Mouse (Mus musculus) adrenal gland, postnatal 14 days (tissue): ENCODE results near the gene Atp6v1e1. TPM values are rescaled to one million over a fixed set of nuclear protein-coding genes. Genes with fewer than 3 reads are reported as not detected.
A peak's percentile ranks its signal among the peaks of the same experiment; 100 is the strongest.
"Not testable (repeated sequence)": the region's sequence is repeated elsewhere in the genome, so short reads cannot be mapped to it uniquely, and the experiment has no call there.

Experiments
- DNase-seq: peaks from one replicate; pipeline ENCODE4 v3.0.0; 2021; ENCODE audit warnings: mixed read lengths
- total RNA-seq: library from RNA; stranded (reverse); gene quantifications from 2 replicates; pipeline ENCODE4 v1.2.3, GENCODE M21; 2021

The Atp6v1e1 gene
- total RNA-seq, 1 experiment from 2014 or later, result 275 TPM

DNA sequence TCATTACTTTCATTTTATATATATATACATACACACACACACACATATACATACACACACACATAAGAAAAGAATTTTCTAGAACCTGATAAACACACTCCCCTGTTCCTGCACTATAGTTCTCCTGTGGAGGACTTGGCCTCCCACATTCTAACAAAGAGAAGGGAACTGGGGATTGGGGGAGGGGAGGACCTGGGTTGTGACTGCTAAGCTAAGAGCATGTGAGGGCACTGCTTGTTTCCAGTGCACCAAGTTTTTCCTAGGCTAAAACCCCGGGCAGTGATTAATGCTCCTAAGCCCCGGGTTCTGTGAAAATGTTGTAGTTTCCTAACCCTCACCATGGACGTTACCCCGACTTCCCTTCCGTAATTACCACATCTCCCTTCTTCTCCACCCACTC lies 2.4 kb downstream of the Atp6v1e1 start:
- DNase-seq, result peak; percentile 75

DNA sequence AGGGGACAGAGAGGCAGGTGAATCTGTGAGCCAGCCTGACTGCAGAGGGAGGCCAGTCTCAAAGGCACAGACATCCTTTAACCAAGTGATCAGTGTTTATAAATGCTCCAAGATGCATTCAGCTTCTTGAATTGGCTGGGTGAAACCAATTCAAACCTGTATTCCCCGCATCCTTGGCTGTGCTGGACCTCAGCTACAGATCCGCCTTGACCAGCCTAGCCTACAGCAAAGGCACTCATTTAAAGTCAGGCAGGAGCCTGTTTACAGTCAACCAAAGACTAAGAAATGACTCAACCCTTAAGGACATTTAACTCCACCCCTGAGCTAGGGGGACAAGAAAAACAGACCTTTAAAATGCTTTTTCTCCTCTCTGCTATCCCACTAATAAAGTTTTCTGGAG lies 3.3 kb downstream of the Atp6v1e1 start:
- peak; percentile 31 for DNase-seq

DNA sequence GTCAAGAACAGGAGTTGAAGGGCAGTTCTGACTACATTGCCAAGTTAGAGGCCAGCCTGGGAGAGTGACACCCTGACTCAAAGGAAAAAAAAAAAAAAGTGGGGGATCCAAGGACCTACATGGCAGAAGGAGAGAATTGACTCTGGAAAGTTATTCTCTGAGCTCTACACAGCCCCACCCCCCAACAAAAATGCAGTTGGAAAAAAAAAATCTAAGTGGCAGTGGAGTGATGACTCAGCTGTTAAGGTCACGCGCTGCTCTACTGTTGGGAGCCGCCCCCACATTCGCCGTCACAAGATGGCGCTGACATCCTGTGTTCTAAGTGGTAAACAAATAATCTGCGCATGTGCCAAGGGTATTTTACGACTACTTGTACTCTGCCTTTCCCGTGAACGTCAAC lies 10.6 kb downstream of the Atp6v1e1 start:
- not testable (repeated sequence) for DNase-seq

DNA sequence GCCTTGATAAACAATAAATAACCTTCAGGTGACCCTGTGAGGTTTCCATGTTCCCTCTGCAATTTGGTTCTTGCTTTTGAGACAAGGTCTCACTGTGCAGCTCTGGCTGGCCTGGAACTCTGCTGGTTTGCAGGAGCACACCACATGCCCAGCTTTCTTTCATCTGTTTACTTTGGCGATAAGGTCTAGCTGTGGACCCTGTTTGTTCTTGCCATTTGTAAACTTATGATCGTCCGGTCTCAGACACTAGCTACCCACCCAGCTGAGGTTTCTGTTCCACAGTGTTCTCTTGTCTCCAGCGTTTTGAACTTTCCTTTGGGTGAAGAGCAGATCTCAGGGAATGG lies 14.9 kb downstream of the Atp6v1e1 start:
- DNase-seq, result no peak

DNA sequence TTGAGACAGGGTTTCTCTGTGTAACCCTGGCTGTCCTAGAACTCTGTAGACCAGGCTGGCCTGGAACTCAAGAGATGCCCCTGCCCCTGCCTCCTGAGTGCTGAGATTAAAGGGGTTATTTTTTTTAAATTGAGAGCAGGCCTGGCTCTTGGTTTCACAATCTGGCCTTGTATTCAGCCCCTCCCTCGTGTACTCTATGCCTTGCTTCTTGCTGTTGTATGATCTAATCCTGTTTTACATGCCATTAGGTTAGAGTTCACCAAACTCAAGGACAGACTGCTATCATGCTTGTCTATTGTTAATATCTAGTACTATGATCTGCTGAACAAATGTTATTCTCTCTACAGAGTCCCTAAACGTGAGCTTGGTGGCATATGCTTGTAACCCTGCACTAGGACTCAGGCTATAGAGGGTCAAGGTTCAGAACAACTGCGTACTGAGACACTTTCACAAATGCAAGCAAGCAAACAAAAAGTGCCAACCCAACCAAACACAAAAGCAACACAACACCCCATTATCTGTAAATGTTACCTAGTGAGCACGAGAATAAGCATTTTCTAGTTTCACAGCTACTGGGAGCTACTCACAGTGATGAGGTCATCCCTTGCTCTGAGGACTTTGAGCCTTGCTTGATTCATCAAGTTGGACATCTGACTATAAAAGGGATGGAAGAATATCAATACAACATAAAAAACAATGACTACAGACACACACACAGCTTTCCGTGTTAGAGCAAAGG lies 15.4 kb downstream of the Atp6v1e1 start:
- no peak for DNase-seq

DNA sequence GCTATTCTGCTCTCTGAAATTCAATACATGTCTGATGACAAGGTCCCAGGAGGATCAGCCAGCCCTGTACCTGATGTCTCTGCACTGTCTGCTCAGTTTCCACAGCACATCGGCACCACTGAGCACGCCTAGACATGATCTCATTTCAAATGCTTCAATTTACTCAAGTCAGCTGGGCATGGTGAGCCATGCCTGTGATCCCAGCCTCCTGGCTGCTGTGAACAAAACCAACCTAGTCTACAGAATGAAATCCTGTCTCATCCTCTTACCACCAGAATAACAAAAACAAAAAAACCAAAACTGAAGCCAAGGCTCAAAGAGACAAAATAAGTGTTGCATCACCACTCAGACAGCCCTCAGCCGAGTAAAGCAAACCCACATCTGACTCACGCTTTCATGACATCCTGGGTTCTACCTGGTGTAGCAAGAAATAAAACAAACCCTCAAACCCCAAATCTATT lies 23.0 kb downstream of the Atp6v1e1 start:
- no peak for DNase-seq

DNA sequence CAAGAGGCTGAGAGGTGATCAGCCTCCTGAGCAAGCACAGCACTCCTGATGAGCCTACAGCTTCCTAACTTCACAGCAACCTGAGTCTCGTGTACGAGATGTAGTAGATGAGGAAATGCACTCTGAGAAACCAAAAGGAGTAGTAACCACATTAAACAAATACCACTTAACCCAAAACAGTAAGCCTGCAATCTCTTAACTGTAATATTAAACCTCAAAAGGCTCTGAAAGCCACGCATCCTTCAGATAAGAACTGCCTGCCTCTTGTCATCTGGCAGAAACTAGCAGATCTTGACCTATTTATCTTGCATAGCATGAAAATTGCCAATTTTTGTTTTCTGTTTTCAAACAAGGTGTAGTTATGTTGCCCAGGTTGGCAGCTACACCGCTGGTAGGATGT lies 23.7 kb downstream of the Atp6v1e1 start:
- no peak for DNase-seq

DNA sequence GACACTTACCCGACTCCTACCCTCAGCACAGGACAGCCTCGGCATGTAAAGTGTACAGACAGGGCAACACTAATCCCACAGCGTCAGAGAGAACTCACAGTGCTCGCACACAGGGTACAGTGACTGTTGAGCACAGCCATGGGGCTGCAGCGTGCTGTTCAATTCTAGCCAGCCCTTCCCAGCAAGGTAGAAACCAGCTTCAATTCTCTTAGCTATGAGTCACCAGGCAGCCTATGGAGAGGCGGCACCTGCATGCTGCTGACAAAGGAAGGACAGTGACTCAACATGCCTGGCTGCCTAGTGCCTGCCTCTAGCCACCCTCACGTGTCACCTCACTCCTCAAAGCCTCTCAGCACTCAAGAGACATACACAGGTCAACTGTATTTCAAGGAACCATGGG lies 24.6 kb downstream of the Atp6v1e1 start:
- DNase-seq, result no peak

DNA sequence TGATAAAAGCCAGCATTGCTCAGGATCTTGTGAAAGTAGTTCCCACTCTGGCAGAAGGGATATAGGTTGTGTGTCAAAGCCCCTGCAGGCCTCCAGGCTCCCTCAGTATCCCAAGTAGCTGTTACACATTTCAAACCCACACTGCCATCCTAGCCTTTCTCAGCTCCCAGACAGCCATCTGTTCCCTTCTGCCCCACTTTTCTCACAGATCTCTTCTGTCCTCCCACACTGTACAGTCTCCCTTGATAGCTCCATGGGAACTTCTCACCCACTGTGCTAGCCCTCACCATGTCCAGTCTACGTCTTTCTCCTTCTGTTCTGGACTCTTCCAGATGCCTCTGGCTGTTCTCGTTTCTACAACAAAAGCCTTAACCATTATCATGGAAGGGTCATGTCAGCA lies 26.5 kb downstream of the Atp6v1e1 start:
- no peak for DNase-seq

DNA sequence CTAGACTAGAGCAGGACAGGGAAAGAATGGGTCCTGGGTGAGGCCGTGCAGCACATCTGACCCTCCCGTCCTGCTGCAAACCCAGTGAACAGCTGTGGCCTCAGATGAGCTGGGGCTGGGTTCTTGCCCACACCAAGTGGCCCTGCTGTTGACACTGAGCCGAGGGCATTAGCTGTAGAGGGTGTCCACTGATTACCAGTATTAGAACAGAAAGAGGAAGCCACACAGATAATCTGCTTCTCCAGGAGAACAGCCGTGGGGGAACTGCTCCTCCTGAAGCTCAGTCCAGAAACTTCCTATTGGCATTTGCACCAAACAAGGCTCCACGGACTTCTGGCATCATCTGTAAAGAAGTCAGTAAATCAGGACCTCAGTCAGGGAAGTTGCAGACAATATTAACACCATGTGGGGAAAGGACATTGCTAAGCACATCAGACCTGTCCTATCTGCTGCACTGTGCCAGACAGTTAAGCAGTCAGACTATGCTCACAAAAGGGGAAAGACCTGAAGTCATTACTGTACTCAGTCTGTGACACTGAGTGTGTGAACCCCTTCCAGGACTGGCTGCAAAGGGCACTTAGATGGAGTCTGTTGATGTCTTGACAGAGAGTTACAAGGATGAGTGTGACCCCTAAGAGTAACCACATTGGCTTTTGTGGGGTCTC lies 27.0 kb downstream of the Atp6v1e1 start:
- no peak for DNase-seq

DNA sequence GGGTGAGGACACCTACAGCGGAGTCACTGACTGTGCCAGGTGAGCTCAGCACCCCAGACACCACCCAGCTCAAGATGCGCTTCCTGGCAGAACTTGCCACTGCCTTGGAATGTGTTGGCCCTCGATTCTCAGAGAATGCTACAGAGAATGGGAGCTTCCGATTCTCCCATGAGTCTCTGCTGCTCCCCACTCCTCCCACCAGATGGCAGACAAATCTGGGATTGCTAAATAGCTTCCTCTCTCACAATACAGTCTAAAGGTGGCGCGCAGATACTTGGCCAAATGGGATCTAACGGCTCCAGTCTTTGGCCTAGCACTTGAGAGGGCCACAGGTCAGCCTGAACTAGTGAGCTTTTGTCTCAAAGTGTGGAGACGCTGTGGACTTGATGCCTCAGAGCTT lies 29.6 kb downstream of the Atp6v1e1 start:
- DNase-seq, result peak; percentile 38

DNA sequence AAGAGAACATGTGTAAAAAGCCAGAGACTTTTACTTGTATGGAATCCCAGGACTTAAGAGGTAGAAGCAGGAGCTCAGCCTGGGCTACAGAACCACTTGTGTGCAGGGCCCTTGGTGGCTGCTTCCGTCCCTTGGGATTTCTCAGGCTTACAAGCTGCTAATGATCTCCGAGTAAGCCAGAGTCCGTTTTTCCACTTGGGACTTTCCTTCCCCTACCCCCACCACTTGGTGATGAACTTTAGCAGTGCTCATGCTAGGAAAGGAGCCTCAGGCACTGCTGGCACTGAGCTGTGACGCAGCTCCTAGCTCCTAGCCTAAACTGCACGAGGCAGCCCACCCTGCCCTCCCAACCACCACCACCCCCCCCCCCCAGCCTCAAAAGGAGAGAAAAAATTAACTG lies 31.9 kb downstream of the Atp6v1e1 start:
- DNase-seq, result no peak

DNA sequence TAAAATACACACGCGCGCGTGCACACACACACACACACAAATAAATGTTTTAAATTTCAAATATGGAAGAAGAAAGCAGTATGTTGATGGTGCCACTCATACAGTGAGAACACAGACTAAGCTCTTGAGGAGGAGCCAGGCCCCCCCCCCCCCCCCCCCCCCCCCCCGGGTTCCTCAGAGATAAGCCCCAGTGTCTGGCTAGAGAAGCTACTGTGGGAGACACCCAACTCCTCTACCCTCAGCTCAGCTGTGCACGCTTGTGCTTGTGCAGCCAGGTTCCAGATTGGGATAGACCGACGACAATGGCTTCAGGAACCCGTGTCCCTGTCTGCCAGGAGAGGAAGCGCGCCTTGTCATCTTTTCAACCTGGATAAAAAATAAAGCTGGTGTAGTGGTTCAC lies 32.4 kb downstream of the Atp6v1e1 start:
- no peak for DNase-seq

DNA sequence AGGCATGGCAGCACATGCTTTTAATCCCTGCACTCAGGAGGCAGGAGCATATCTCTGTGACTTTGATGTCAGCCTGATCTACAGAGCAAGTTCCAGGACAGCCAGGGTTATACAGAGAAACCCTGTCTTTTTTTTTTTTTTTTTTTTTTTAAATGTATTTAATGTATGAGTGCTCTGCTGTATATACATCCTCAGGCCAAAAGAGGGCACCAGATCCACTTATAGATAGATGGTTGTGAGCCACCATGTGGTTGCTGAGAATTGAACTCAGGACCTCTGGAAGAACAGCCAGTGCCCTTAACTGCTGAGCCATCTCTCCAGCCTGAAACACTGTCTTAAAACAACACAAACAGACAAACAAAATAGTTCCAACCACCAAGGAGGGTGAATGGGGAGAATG lies 33.7 kb downstream of the Atp6v1e1 start:
- DNase-seq, result no peak

DNA sequence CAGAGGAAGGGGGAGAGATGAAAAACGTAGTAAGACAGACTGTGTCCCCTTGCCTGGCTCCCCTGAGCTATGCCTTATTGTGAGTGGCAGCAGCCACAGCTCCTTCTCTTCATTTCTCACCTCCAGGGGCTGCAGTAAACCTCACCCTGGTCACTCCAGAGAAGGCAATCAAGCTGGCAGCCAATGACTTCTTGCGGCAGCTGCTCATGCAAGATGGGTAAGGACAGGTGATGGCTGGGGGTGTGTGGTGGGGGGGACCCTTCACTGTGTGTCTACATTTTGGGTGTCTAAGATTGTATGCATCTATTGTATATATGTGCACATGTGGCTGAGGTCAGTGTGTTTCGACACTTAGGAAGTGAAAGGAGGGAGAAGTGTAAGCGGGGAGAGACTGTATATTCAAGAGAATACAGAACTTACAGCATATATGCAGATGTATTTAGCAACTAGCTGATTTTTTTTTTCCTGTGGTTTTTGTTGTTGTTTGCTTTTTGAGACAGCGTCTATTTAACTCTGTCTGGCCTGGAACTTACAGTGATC lies 34.5 kb downstream of the Atp6v1e1 start:
- no peak for DNase-seq

DNA sequence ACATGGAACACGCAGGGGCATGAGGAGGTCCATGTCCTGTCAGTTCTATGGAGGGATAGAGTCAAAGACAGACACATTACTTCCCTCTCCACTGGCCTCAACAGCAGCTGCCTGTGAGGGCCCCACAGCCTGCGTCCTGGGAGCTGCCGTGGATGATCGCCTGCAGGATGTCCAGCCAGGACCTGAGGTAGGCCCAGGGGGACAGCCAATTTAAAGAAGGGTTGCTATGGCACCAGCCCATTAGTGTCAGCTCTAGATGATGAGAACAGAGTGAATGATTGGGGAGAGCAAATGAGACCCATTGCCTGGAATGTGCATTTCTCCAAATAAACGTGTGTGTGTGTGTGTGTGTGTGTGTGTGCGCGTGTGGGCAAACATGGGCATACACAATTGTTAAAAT lies 38.2 kb downstream of the Atp6v1e1 start:
- no peak for DNase-seq

DNA sequence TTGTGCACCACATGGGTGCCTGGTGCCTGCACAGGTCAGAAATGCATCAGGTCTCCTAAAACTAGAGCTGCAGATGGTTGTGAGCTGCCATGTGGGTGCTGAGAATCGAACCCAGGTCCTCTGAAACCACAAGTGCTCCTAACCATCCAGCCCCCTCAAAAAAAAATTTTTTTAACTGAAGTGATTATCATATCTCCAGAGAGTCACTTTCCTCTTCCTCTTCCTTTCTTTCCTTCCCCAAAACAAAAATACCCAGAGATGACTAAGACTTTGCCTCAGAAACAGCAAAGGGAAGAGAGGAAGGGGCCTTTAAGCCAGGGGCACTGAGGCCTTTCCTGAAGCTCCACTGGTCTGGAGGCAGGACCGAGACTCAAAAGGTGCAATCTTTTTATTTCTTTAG lies 39.6 kb downstream of the Atp6v1e1 start:
- no peak for DNase-seq

DNA sequence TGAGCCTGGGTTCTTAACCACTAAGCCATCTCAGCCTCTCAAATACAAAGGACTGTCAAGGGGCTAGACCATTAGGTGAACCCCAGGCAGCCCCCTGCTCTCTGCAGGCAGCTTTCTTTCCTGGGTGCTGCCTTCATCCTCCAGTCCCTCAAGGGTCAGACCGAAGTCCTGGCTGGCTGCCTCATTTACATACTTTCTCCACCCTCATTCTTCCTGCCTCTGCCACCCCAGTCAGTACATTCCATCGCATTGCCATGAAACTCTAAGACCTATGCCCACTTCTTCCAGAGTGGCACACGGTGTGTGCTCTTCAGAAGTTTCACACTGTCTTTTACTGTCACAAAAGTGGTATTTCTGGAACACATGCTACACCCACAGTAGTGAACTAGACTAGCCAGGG lies 44.4 kb downstream of the Atp6v1e1 start:
- DNase-seq, result no peak

DNA sequence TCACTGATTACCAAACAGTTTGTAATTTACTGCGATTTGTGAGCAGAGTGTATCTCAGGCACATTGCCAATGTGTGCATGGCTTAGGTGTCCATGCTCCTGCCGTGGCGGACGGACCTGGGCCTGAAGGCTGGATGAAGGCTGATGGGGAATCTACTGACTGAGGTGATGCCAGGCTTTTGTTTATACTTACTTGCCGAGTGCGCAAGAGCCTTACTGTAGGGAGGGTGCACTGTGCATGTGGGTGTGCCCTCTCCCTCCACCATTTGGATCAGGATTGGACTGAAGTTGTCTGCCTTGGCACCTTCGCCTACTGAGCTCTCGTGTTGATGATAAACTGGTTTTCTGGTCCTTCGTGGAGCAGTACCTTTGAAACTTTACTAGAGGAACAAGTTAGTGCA lies 45.1 kb downstream of the Atp6v1e1 start:
- DNase-seq, result no peak

DNA sequence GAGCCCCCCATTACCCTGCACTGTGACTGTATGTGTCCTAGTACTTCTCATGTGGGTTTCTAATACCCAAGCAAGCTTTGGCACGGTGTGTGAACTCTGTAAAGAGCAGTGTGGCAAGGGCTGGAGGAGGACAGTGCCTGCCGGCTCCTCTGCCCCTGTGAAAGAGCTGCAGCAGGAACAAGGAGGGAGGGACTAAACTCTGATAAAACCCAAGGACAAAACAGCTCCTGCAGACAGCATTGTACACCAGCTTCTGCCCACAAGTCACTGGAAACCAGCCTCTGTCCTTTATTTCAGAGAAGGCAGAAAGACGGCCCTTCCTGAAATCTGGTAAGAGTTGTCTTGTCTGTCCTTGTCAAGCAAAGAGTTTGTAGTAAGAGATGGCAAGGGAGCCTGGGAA lies 46.3 kb downstream of the Atp6v1e1 start:
- peak; percentile 44 for DNase-seq

DNA sequence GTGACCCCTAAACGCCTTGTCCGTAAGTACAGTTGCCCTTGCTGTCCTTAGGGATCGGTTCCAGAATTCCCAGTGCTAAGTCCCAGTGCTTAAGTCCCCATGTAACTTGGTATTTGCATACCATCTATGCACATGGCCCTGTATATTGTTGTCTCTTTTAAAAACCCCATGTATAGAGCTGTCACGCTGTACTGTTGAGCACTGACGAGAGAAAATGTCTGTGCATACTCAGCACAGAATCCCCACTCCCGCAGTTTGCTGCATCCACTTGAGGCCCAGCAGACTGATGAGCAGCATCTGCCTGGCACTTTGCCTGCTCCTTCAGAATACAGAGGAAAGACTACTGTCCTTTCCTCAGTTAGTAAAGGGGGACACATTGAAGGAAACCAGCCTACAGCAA lies 48.8 kb downstream of the Atp6v1e1 start:
- DNase-seq, result no peak

DNA sequence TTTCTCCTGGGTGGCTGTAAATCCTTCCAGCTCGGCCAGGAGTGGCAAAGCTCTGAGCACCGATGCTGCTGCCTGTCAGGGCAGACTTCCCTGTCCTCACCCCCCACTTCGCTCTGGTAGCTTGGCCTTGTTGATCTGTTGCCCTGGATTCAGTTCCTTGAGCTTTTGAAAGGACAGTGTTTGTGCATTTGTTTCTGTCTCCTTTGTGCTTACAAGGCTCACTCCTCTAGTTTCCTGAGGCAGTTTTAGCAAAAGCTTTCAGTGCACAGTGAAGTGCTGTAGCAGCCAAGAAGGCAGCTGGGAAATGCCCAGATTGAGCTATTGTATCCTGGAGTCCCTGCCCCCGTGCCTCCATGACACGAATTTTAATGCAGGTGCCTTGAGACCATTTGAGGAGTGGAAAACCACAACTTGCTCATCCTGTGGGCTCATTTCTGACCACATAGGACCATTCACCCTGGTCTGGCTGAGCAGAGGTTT lies 49.4 kb downstream of the Atp6v1e1 start, which contains the start of gene Slc25a18:
Gene Slc25a18, plus strand, starts transcription at position 430 of the 480 bp plus-strand sequence.
- DNase-seq, result peak; percentile 40

DNA sequence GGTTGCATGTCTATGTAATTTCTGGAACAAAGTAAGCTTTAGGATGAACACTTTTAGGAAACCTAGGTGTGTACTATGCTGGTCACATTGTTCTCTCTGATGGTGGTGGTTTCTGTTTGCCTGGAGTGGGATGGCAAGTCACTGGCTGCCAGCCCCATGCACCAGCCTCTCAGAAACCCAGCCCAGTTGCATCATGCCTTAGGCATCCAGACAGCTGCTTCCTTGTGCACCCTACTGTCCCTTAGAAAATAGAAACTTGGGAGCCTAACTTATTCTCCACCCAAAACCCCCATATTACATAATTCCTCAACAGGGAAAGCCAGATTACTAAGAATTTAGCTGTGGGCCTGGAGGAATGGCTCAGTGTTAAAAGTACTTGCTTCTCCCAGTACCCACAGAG lies 50.6 kb downstream of the Atp6v1e1 start:
- DNase-seq, result no peak

DNA sequence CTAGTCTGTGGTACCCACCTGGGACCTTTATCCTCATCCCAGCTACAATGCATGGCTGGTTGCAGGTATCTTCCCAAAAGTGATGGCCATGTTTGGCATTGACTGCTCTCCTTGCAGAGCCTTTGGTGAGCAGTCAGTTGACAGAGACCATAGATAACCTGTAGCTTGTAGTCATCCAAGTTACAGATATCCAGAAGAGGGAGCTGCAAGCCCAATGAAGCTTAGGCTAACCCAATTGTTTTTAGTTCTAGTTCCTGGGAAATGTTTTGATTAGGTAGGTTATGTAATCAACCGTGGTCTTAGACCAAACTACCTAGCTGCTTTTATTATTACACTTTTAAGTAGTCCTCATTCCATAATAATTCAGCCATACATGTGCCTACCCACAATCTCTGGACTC lies 51.2 kb downstream of the Atp6v1e1 start:
- DNase-seq, result no peak
